Mouse (Mus musculus) gastrocnemius, postnatal 4 days (tissue): ENCODE results near the gene Cemip2. TPM values are rescaled to one million over a fixed set of nuclear protein-coding genes. Genes with fewer than 3 reads are reported as not detected.

ENCODE experiments used
- total RNA-seq, 2 experiments: library from RNA; stranded (reverse); gene quantifications; 2 replicates each; pipeline ENCODE4 v1.2.3; 2021

Cemip2 gene
- total RNA-seq, 2 experiments from 2014 or later = 19.8 to 22.5 TPM

Other genes starting within 250 kb of the Cemip2 start
- gene 1110059E24Rik, start 125.4 kb upstream of the Cemip2 start, total RNA-seq = 10 to 100 TPM; 26.3 to 26.5 TPM
- gene Abhd17b, start 125.2 kb upstream of the Cemip2 start, total RNA-seq = 10 to 100 TPM; 39.3 to 45.7 TPM